Mouse (Mus musculus) neural tube, embryonic 11.5 days (tissue): Measurements from ENCODE around the gene Pdzd7. TPM values are rescaled to one million over a fixed set of nuclear protein-coding genes. Genes with fewer than 3 reads are reported as not detected.

Experiments
- ATAC-seq: fragments of 200-750 bp; cut with Nextera tagmentation; 2 replicates; pipeline ENCODE4 v1.8.0; 2017; ENCODE audit warnings: moderate number of reproducible peaks, mild to moderate bottlenecking, moderate TSS enrichment, moderate library complexity; ENCODE audit not compliant: insufficient read depth, low FRiP score, low TSS enrichment
- DNase-seq: peaks from one replicate; pipeline ENCODE4 v3.0.0-alpha.2; 2015; ENCODE audit warnings: low spot score
- H3K27ac ChIP-seq: fragments of 300-500 bp; sonication (generic); 2 replicates; pipeline ENCODE4 v1.5.1; 2014; ENCODE audit warnings: low read depth, mild to moderate bottlenecking, low read length
- H3K27me3 ChIP-seq: fragments of 300-500 bp; sonication (generic); 2 replicates; pipeline ENCODE4 v1.6.1; 2014; ENCODE audit warnings: mild to moderate bottlenecking, low read length, mixed read lengths; ENCODE audit not compliant: control insufficient read depth, insufficient read depth
- H3K36me3 ChIP-seq: fragments of 300-500 bp; sonication (generic); 2 replicates; pipeline ENCODE4 v1.6.1; 2014; ENCODE audit warnings: mild to moderate bottlenecking, low read length, moderate library complexity, mixed read lengths; ENCODE audit not compliant: control insufficient read depth, insufficient read depth
- H3K4me1 ChIP-seq: fragments of 300-500 bp; sonication (generic); 2 replicates; pipeline ENCODE4 v1.6.1; 2014; ENCODE audit warnings: low read length, mixed read lengths; ENCODE audit not compliant: control insufficient read depth, insufficient read depth
- H3K4me2 ChIP-seq: fragments of 300-500 bp; sonication (generic); 2 replicates; pipeline ENCODE4 v1.6.1; 2014; ENCODE audit warnings: low read depth, mild to moderate bottlenecking, moderate library complexity
- H3K4me3 ChIP-seq: fragments of 300-500 bp; sonication (generic); 2 replicates; pipeline ENCODE4 v1.5.1; 2014; ENCODE audit warnings: low read depth, low read length
- H3K9ac ChIP-seq: fragments of 300-500 bp; sonication (generic); 2 replicates; pipeline ENCODE4 v1.6.1; 2014; ENCODE audit warnings: mild to moderate bottlenecking, low read length
- H3K9me3 ChIP-seq: fragments of 300-500 bp; sonication (generic); 2 replicates; pipeline ENCODE4 v1.6.1; 2016; ENCODE audit warnings: low read length; ENCODE audit not compliant: control insufficient read depth
- WGBS: fragments of 180-500 bp; shearing (Covaris S2); extraction: QIAGEN DNeasy Blood & Tissue Kit; methylation state at CpG from one replicate; pipeline ENCODE4 v1.1.7; 2014; 5-methylcytosine and 5-hydroxymethylcytosine counted together
- polyA plus RNA-seq: library from polyadenylated mRNA; unstranded; fragments of >200 nt; fragmentation: Nextera tagmentation; extraction: Ambion mirVana; gene quantifications from 2 replicates; pipeline ENCODE4 v1.2.1, GENCODE M21; 2014

Gene Pdzd7
- polyA plus RNA-seq, 1 experiment from 2014 or later, result 0.81 TPM

- DNase-seq (no peak), ATAC-seq (no peak)
- H3K27me3 ChIP-seq, result no peaks in the 10 kb centered on the region
- H3K9me3 ChIP-seq, result no peaks in the 10 kb centered on the region
- H3K4me3 ChIP-seq, result no peak overlapping the region
- no peak overlapping the region for H3K4me2 ChIP-seq
- no peak overlapping the region for H3K9ac ChIP-seq
- H3K27ac ChIP-seq, result no peak overlapping the region
- H3K4me1 ChIP-seq, result 0 out of 2 replicates have a peak, but pooled peaks cover 5% of the 10 kb centered on the region
- H3K36me3 ChIP-seq, result no peaks in the 10 kb centered on the region
- 92% methylated on average over 8 of the region's 8 CpGs for WGBS
Observed at GRCm38 (mm10) chr19:45053451-45053850, 7.9 kb upstream of the Pdzd7 start.

GRCm38 (mm10) chr19:45049523-45049922 lies 4.0 kb upstream of the Pdzd7 start:
- no peak overlapping the region for H3K4me3 ChIP-seq
- H3K4me1 ChIP-seq, result peaks cover 5% of the 10 kb centered on the region
- DNase-seq (no peak), ATAC-seq (no peak)
- H3K4me2 ChIP-seq, result no peak overlapping the region
- no peak overlapping the region for H3K9ac ChIP-seq
- WGBS, result 87% methylated on average over 9 of the region's 9 CpGs
- no peaks in the 10 kb centered on the region for H3K36me3 ChIP-seq
- H3K27ac ChIP-seq, result no peak overlapping the region
- H3K9me3 ChIP-seq, result no peaks in the 10 kb centered on the region
- H3K27me3 ChIP-seq, result peaks cover 17% of the 10 kb centered on the region

GRCm38 (mm10) chr19:45048644-45049365 lies 3.3 kb upstream of the Pdzd7 start:
- Histone ChIP-seq H3K4me2 (peak overlapping the region; percentile 73; the same call in 1 of the 2 replicates), H3K4me3 (no peak overlapping the region; the same call in 1 of the 2 replicates), H3K9me3 (no peaks in the 10 kb centered on the region), H3K36me3 (no peaks in the 10 kb centered on the region), H3K27ac (no peak overlapping the region), H3K27me3 (peaks cover 20% of the 10 kb centered on the region), H3K4me1 (peaks cover 5% of the 10 kb centered on the region), H3K9ac (no peak overlapping the region)
- ATAC-seq (no peak), DNase-seq (no peak)
- 83% methylated on average over 12 of the region's 12 CpGs for WGBS

GRCm38 (mm10) chr19:45047935-45048643 lies 2.6 kb upstream of the Pdzd7 start:
- H3K4me3 ChIP-seq, result peak overlapping the region; percentile 41

GRCm38 (mm10) chr19:45047417-45047934 lies 2.0 kb upstream of the Pdzd7 start, which contains the start of gene Sfxn3:
Gene Sfxn3 (plus strand): TSS chr19:45047503.
- Histone ChIP-seq H3K4me1 (peaks cover 5% of the 10 kb centered on the region), H3K9ac (peak within 1 kb of the TSS; percentile 56), H3K4me2 (peak within 1 kb of the TSS; percentile 73), H3K36me3 (no peaks in the 10 kb centered on the region), H3K9me3 (no peaks in the 10 kb centered on the region), H3K27me3 (peaks cover 20% of the 10 kb centered on the region), H3K27ac (peak within 1 kb of the TSS; percentile 42; the same call in 1 of the 2 replicates), H3K4me3 (peak within 1 kb of the TSS; percentile 41)
- under 1% methylated on average over 25 of the region's 26 CpGs for WGBS
- ATAC-seq (peak; percentile 81), DNase-seq (peak; percentile 81)

More at GRCm38 (mm10) chr19:45047935-45048643, 2.6 kb upstream of the Pdzd7 start:
- no peaks in the 10 kb centered on the region for H3K9me3 ChIP-seq
- peak overlapping the region; percentile 73 for H3K4me2 ChIP-seq
- peak overlapping the region; percentile 56 for H3K9ac ChIP-seq
- no peaks in the 10 kb centered on the region for H3K36me3 ChIP-seq
- DNase-seq (no peak), ATAC-seq (peak; percentile 36)
- WGBS, result 60% methylated on average over 11 of the region's 11 CpGs
- H3K27ac ChIP-seq, result 0 out of 2 replicates have a peak overlapping the region, but pooled peaks have one; percentile 42
- peaks cover 5% of the 10 kb centered on the region for H3K4me1 ChIP-seq
- peaks cover 20% of the 10 kb centered on the region for H3K27me3 ChIP-seq

GRCm38 (mm10) chr19:45046523-45047321 lies 1.2 kb upstream of the Pdzd7 start:
- Histone ChIP-seq H3K36me3 (no peaks in the 10 kb centered on the region), H3K4me1 (peaks cover 5% of the 10 kb centered on the region), H3K27me3 (peaks cover 20% of the 10 kb centered on the region), H3K9me3 (no peaks in the 10 kb centered on the region), H3K4me3 (peak overlapping the region; percentile 41), H3K4me2 (peak overlapping the region; percentile 73), H3K9ac (peak overlapping the region; percentile 56), H3K27ac (peak overlapping the region; percentile 42; the same call in 1 of the 2 replicates)
- ATAC-seq (peak; percentile 62; the same call in 1 of the 2 replicates), DNase-seq (peak; percentile 78)
- 2% methylated on average over 34 of the region's 34 CpGs for WGBS

GRCm38 (mm10) chr19:45045236-45045635 lies 281 bp downstream of the Pdzd7 start:
- Histone ChIP-seq H3K4me1 (peaks cover 5% of the 10 kb centered on the region), H3K27me3 (peaks cover 20% of the 10 kb centered on the region), H3K9ac (no peak overlapping the region), H3K27ac (no peak overlapping the region), H3K36me3 (no peaks in the 10 kb centered on the region), H3K4me3 (no peak overlapping the region), H3K4me2 (no peak overlapping the region), H3K9me3 (no peaks in the 10 kb centered on the region)
- DNase-seq (no peak), ATAC-seq (no peak)
- WGBS, result 46% methylated on average over 15 of the region's 15 CpGs

- H3K9me3 ChIP-seq, result no peaks in the 10 kb centered on the region
- ATAC-seq (no peak), DNase-seq (no peak)
- no peak overlapping the region for H3K4me3 ChIP-seq
- H3K4me1 ChIP-seq, result peaks cover 5% of the 10 kb centered on the region
- H3K27me3 ChIP-seq, result peaks cover 20% of the 10 kb centered on the region
- no peaks in the 10 kb centered on the region for H3K36me3 ChIP-seq
- no peak overlapping the region for H3K4me2 ChIP-seq
- 69% methylated on average over 11 of the region's 11 CpGs for WGBS
- no peak overlapping the region for H3K27ac ChIP-seq
- no peak overlapping the region for H3K9ac ChIP-seq
Observed at GRCm38 (mm10) chr19:45044389-45044927, 1.1 kb downstream of the Pdzd7 start.
